Mouse (Mus musculus): ENCODE results near the gene Abhd12b.

The Abhd12b gene

GRCm38 (mm10) chr12:70204433-70204832, 50.5 kb downstream of the Abhd12b start:
- DNase-seq (ENCODE audit: low spot score in 2 of 2), result no peak

GRCm38 (mm10) chr12:70208214-70208613, 54.3 kb downstream of the Abhd12b start:
- DNase-seq (ENCODE audit: low spot score in 2 of 2), result no peak

- DNase-seq (ENCODE audit: low spot score in 2 of 2), result no peak
Measured at GRCm38 (mm10) chr12:70212501-70212900, 58.6 kb downstream of the Abhd12b start.

GRCm38 (mm10) chr12:70213601-70214000, 59.7 kb downstream of the Abhd12b start:
- no peak for DNase-seq (ENCODE audit: low spot score in 2 of 2)

GRCm38 (mm10) chr12:70214281-70214680, 60.3 kb downstream of the Abhd12b start:
- DNase-seq (ENCODE audit: low spot score in 2 of 2), result no peak

- no peak for DNase-seq (ENCODE audit: low spot score in 2 of 2)
Measured at GRCm38 (mm10) chr12:70216229-70216800, 62.4 kb downstream of the Abhd12b start.

GRCm38 (mm10) chr12:70218795-70219540, 65.0 kb downstream of the Abhd12b start:
- DNase-seq (ENCODE audit: low spot score in 2 of 2), result no peak

GRCm38 (mm10) chr12:70221425-70221824, 67.5 kb downstream of the Abhd12b start:
- no peak for DNase-seq (ENCODE audit: low spot score in 2 of 2)

- DNase-seq (ENCODE audit: low spot score in 2 of 2), result no peak
Measured at GRCm38 (mm10) chr12:70223331-70223730, 69.4 kb downstream of the Abhd12b start.

- DNase-seq (ENCODE audit: low spot score in 2 of 2), result no peak
Measured at GRCm38 (mm10) chr12:70226655-70227054, 72.7 kb downstream of the Abhd12b start.

- no peak for DNase-seq (ENCODE audit: low spot score in 2 of 2)
Measured at GRCm38 (mm10) chr12:70227121-70227932, 73.4 kb downstream of the Abhd12b start.

- DNase-seq (ENCODE audit: low spot score in 2 of 2), result no peak
Measured at GRCm38 (mm10) chr12:70228155-70228554, 74.2 kb downstream of the Abhd12b start.

GRCm38 (mm10) chr12:70231294-70231693, 77.4 kb downstream of the Abhd12b start, which contains the start of gene Pygl:
TSS of gene Pygl (minus strand) at chr12:70231488.
- no peak for DNase-seq (ENCODE audit: low spot score in 2 of 2)

- no peak for DNase-seq (ENCODE audit: low spot score in 2 of 2)
Measured at GRCm38 (mm10) chr12:70232020-70232544, 78.1 kb downstream of the Abhd12b start.
